Comparison of ENCODE assay signal across 10 mouse cellular contexts in genomic region chr12:72520645-72521044, GRCm38 (mm10). TPM values are rescaled to one million over a fixed set of nuclear protein-coding genes. Genes with fewer than 3 reads are reported as not detected.
A peak's percentile ranks its signal among the peaks of the same experiment; 100 is the strongest.
DNase-seq lines count a peak whose midpoint lies in the region; TF ChIP-seq lines count a peak whose summit lies in the region.
"Had no signal": no experiment of that assay in that cellular context is flagged by ENCODE, and none has a peak within 500 bp of the region (broad histone marks: within the 10 kb centered on the region; RNA-seq: fewer than 3 reads in every experiment).

No protein-coding gene starts in this region.

- no peaks in the 10 kb centered on the region for H3K36me3 ChIP-seq in splenic B cell, adult 2 months (ENCODE audit: control insufficient read depth, insufficient read depth, low read length, poor library complexity, severe bottlenecking)
- H3K36me3 ChIP-seq: embryonic facial prominence, embryonic 12.5 days had no signal

- H3K27ac ChIP-seq in cortical plate, adult 2 months (ENCODE audit: insufficient read depth, low read length), result no peak overlapping the region
- H3K27ac ChIP-seq: embryonic facial prominence, embryonic 12.5 days had no signal

- TF ChIP-seq CTCF in cortical plate, adult 2 months (IDR thresholded peaks at IDR 0.05; ENCODE audit: extremely low read depth, insufficient read depth, low read length), result peak; percentile 82

- no peaks in the 10 kb centered on the region for H3K27me3 ChIP-seq in splenic B cell, adult 2 months (ENCODE audit: control insufficient read depth, insufficient read depth, low read length, poor library complexity, severe bottlenecking)
- H3K27me3 ChIP-seq: embryonic facial prominence, embryonic 12.5 days; megakaryocyte, embryonic 14.5 days had no signal

- DNase-seq in heart, adult 8-10 months (ENCODE audit: low spot score), result peak; percentile 30
- DNase-seq in heart, postnatal 25 days (ENCODE audit: low spot score), result no peak
- peak; percentile 82 to 83 for DNase-seq in B cell, adult 2 months
- DNase-seq in adrenal gland, adult (ENCODE audit: inconsistent age in 2 of 2, low spot score in 1 of 2), result peak; percentile 55 to 82
- DNase-seq in induced T-regulatory cell, adult 2 months (ENCODE audit: low read depth), result peak; percentile 86
- peak; percentile 30 to 71 for DNase-seq in lung, postnatal 4 days
- peak; percentile 81 for DNase-seq in splenic B cell, adult 2 months (ENCODE audit: low read depth, low spot score)

- no peak overlapping the region for H3K4me3 ChIP-seq in cortical plate, adult 2 months (ENCODE audit: insufficient read depth, low read length)
- H3K4me3 ChIP-seq: embryonic facial prominence, embryonic 12.5 days; megakaryocyte, embryonic 14.5 days had no signal

- TF ChIP-seq POLR2A in cortical plate, adult 2 months (IDR thresholded peaks at IDR 0.05; ENCODE audit: extremely low read depth, insufficient read depth, low read length), result no peak

- no peaks in the 10 kb centered on the region for H3K4me1 ChIP-seq in cortical plate, adult 2 months (ENCODE audit: control insufficient read depth, insufficient read depth, low read length)
- H3K4me1 ChIP-seq: embryonic facial prominence, embryonic 12.5 days; megakaryocyte, embryonic 14.5 days had no signal

- intact Hi-C loops in heart, postnatal 25 days (cut with DNase I), result no loop called here

RNA-seq across cellular contexts. Expression of gene Pcnx4, which starts 15.5 kb away (rescaled TPM):
- total RNA-seq in heart, adult 8-10 months (2022), result 1 to 10 TPM; 3.3 to 4.5 (median 3.9) TPM
- total RNA-seq in heart, postnatal 25 days (2021), result 1 to 10 TPM; 3.2 to 4.1 TPM
- polyA plus RNA-seq in cortical plate, adult 2 months (2012; rRNA removed), result 18.0 and 18.4 TPM in 2 replicates
